Mouse (Mus musculus) brain, embryonic 18.5 days (tissue): ENCODE data around the gene Cep164.

ENCODE experiments used
- DNase-seq: peaks from one replicate; pipeline ENCODE4 v3.0.0-alpha.2; 2012; ENCODE audit warnings: low read depth, low spot score

Cep164 gene

DNA sequence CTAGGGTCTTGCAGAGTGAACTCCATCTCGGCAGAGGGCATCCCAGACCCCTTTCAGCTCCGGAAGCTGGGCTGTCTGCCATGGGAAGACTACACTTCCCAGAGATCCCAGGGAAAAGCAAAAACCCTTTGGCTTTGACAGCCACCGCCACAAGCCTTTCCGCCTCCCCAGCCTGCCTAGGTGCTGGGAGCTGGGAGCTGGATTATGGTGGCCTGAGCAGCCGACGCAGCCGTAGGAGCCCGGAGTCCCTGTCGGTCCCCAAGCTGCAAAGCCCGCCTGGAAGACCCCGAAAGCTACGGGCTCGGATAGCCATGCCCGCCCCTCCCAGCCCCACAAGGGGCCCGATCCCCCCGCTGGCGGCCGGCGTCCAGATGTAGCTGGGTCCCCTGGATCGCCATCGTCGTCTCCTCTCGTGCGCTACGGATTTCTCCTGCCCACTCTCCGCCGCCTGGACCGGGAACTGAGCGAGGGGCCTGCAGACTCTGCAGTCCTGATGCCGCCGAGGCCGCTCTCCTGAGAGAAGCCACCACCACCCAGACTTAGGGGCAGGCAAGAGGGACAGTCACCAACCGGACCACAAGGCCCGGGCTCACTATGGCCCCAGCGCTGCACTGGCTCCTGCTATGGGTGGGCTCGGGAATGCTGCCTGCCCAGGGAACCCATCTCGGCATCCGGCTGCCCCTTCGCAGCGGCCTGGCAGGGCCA, 10.1 kb upstream of the Cep164 start, which contains the start of gene Bace1:
Bace1 (plus strand) TSS at position 147 of the 705 bp plus-strand sequence.
- peak; percentile 87 for DNase-seq

GRCm38 (mm10) chr9:45838069-45838433, 9.6 kb upstream of the Cep164 start:
- no peak for DNase-seq

DNA sequence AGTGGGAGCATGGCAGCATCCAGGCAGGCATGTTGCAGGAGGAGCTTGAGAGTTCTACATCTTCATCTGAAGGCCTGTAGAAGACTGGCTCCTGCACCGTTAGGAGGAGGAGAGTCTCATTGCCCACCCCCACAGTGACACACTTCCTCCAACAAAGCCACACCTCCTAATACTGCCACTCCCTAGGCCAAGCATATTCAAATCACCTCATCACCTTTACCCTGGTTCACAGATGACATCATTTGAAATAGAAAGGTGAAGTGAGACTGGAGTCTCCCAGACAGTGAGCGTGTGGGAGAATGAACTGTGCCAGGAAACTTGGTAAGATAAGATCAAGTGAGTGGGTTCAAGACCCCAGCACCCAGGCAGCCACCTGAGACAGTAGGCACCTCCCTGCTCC, 5.0 kb upstream of the Cep164 start:
- DNase-seq = no peak

- no peak for DNase-seq
Measured at GRCm38 (mm10) chr9:45832898-45833297, 4.4 kb upstream of the Cep164 start.

GRCm38 (mm10) chr9:45829107-45829506, 616 bp upstream of the Cep164 start:
- DNase-seq = peak; percentile 80

DNA sequence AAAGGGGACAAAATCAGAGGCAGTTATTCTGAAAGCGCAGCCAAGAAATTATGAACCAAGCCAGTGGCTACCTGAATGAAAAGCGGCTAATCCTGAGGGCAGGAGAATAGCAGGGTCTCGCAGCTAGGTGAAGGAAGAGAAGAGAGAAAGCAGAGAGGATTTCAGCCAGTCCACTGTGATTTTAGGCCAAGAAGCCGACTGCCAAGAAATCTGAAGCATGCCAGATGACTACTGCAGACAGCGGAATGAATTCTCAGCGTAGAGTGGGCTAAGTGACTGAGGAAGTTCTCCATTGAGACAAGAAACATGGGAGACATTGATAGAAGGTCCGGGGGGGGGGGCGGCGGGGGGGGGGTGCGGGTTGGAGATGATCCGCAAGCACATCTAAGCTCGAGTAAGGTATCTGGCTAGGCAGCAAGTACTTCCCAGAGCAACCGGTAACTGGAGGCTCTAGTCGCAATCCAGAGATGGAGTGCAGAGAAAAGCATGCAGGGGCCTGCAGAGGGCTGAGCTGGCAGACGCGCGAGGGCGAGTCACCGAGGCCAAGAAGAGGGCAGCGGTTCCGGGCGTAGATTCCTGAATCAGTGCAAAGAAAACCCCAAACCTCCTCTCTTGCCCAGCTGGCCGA, 714 bp downstream of the Cep164 start:
- DNase-seq = no peak

- no peak for DNase-seq
Measured at GRCm38 (mm10) chr9:45818406-45819011, 10.0 kb downstream of the Cep164 start.

GRCm38 (mm10) chr9:45815525-45815924, 13.0 kb downstream of the Cep164 start:
- DNase-seq = no peak

GRCm38 (mm10) chr9:45815113-45815512, 13.4 kb downstream of the Cep164 start:
- DNase-seq = no peak

- DNase-seq = no peak
Measured at GRCm38 (mm10) chr9:45811946-45812345, 16.5 kb downstream of the Cep164 start.

DNA sequence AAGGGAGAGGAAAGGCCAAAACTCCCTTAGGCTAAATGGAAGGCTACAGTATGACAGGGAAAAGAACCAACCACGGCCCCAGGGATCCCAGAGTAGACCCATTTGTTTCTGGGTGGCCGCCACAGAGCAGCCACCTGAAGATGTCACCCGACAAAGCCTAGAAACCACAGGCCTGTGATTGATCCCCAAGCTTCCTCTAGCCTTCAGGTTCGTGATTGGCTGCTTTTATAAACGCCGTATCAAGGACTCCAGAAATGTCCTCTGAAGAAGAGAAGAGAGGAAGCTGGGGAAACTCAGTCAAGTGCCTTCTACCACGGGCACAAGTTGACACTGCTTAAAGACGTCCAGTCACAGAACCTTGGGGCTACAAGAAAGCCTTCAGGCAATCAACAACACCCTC, 20.7 kb downstream of the Cep164 start:
- DNase-seq = no peak

DNA sequence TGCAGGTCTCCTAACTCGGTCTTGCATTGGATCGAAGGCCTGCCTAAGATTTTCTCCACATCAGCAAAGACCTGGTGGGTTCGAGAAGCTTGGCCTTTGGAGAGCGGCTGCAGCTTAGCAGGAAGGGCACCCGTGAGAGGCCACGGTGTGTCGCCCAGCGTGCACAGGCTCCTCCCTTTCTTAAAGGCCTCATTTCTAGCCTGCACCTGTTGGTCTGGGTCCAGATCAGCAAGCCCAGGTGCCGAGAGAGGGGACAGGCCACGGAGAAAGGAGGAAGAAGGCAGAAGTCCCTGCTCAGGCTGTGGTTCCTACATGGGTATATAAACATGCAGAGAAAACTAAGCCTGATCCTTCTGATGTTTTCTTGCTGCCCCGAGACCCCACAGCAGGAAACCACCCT, 21.2 kb downstream of the Cep164 start:
- no peak for DNase-seq

DNA sequence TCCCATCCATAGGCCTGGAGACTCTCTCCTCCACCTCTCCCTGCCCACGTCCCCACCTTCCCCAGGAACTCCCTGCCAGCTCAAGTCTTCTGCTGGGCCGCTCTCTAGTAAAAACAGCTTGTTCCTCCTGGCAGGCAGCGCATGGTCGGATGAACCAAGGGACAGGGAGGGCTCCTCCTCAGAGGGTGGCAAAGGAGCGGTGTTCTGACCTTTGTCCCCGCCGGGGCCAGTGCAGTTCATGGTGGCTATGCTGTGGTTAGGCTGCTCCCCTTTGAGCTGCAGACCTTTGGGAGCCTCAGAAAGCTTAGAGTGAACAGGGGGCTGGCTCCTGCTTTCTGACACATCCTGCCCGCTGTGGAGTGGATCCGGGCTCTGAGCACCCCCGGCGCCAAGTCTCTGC, 21.6 kb downstream of the Cep164 start:
- DNase-seq = no peak

DNA sequence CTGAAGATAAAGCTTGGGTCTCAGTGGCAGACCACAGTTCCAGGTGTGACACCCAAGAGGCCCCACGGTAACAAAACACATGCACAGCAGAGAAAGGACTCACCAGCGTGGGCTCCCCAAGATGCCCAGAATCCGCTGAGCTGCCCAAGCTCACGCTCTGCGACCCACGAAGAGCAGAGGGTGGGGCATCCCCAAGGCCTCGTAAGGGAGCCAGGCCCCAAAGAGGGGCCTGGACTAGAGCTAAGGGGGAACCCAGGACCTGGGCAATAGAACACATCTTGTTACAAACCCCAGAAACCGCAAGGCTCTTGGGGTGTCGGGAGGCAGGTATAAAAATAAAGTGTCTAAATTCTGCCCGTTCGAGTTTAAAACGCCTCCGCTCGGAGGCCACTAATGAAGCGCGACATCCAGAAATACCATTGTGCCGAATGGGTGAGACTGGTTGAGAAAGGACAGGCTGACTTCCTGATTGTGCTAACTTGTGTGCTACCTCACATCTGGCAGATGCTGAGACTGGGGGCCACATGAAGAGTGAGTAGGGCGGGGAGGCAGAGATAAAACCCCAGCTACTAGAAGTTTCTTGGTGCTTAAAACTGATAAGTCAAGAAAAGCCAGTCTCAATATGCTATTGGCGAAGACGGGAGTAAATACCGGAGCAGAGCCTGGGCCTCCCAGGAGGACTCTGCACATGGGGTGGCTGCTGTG, 25.3 kb downstream of the Cep164 start:
- no peak for DNase-seq

GRCm38 (mm10) chr9:45799402-45799801, 29.1 kb downstream of the Cep164 start:
- DNase-seq = peak; percentile 50

GRCm38 (mm10) chr9:45798467-45799164, 29.9 kb downstream of the Cep164 start:
- peak; percentile 32 for DNase-seq

DNA sequence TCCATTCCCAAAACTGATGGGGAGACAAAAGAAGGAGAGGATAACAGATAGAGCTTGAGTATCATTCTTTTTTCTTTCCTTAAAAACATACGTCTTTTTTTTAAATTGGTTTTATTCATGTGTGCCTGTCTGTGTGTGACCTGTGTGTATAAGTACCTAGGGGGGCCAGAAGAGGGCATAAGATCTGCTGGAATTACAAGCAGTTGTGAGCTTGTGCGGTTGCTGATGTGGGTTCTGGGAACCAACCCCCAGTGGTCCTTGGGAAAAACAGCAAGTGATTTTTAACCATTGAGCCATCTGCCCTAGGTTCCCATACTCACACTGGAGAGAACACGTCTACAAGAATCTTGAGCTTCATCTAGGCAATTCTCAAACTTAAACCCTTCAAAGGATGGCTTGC, 31.2 kb downstream of the Cep164 start:
- DNase-seq = no peak

DNA sequence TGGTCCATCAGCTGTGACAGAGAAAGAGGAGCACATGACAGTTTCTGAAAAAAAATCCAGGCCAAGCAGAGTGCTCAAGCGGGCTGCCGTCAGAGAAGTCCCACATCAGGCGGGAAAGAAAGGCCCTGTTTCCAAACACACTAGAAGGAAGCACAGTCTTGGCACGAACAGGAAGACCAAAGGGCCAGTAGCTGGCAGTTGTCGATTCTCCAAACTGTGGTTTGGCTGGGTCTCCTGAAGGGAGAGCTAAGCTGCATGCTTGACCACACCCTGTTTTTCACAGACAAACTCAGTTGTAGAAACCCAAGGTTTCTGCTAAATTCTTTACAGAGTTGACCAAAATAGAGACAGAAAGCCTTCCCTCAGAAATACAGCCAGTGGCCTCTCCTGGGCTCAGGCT, 32.8 kb downstream of the Cep164 start:
- DNase-seq = no peak

- DNase-seq = no peak
Measured at GRCm38 (mm10) chr9:45793697-45794096, 34.8 kb downstream of the Cep164 start.

GRCm38 (mm10) chr9:45792235-45792634, 36.3 kb downstream of the Cep164 start:
- no peak for DNase-seq

GRCm38 (mm10) chr9:45791456-45792142, 36.9 kb downstream of the Cep164 start:
- DNase-seq = no peak
